Mouse (Mus musculus): ENCODE data around the gene Olfr572.

GRCm38 (mm10) chr7:102942475-102942874 lies 18.3 kb downstream of the Olfr572 start, which contains the start of gene Olfr573-ps1:
- TF ChIP-seq CTCF (IDR thresholded peaks at IDR 0.05; ENCODE audit: borderline replicate concordance, insufficient read depth, low read depth, low read length): no peak
- no peak for TF ChIP-seq POLR2A (IDR thresholded peaks at IDR 0.05; ENCODE audit: borderline replicate concordance, insufficient read depth, low read length)

Data from cerebellum, adult 2 months (tissue).